Mouse (Mus musculus): Measurements from ENCODE around the gene Glul. TPM values are rescaled to one million over a fixed set of nuclear protein-coding genes. Genes with fewer than 3 reads are reported as not detected.

The Glul gene
- polyA plus RNA-seq, 1 experiment from 2014 or later = 143 TPM

DNA sequence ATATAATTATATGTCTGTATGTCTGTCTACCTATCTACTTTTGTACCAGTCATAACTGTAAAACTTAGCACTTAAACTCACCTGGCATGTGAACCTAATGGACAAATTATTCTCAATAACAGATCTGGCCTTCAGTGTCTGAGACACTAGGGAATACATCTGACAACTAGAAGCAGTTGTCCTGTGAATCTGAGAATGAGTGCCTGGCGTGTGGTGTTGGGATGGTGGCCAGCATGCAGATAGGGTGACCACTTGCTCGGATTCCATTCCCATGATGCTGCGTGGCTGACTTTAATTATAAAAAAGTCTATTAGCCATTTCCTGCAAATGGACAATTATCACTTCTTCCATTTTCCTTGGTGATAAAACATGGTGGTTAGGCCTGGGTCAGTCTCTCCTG lies 6.1 kb downstream of the Glul start:
- Histone ChIP-seq H3K4me3 (ENCODE audit: low read depth, low read length) (no peak overlapping the region), H3K9ac (ENCODE audit: low read depth, low read length) (no peak overlapping the region), H3K9me3 (ENCODE audit: control insufficient read depth, low read length) (no peaks in the 10 kb centered on the region), H3K4me2 (replicated peaks; ENCODE audit: low read depth, low read length) (no peak overlapping the region), H3K27me3 (ENCODE audit: control insufficient read depth, insufficient read depth, low read length) (no peaks in the 10 kb centered on the region), H3K36me3 (ENCODE audit: control insufficient read depth, insufficient read depth, low read length) (peaks cover 24% of the 10 kb centered on the region; the same call in 1 of the 2 replicates), H3K27ac (ENCODE audit: low read depth, low read length) (no peak overlapping the region), H3K4me1 (replicated peaks; ENCODE audit: control insufficient read depth, insufficient read depth, low read length) (peaks cover 3% of the 10 kb centered on the region; the same call in 1 of the 2 replicates)
- WGBS = 98% methylated on average over 3 of the region's 3 CpGs
- ATAC-seq (ENCODE audit: low FRiP score) (no peak), DNase-seq (ENCODE audit: low spot score) (no peak)

DNA sequence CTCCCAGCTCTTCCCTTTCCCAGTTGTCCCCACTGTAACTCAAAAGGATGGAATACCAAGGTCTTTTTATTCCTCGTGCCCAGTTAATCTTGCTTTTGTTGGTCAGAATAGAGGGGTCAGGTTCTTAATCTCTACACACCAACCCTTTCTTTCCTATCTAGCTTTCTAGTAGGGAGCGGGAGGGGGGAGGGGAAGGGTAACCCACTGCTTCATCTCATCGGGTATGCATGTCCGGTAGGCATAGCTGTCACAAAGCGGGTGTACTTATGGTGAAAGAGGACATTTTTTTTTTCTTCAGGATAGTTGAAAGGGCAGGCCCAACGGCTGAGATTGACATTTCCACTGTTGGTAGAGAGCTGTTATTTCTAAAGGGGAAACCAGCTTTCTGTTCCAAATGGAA lies 8.5 kb downstream of the Glul start:
- Histone ChIP-seq H3K4me1 (replicated peaks; ENCODE audit: control insufficient read depth, insufficient read depth, low read length) (no peaks in the 10 kb centered on the region), H3K27ac (ENCODE audit: low read depth, low read length) (no peak overlapping the region), H3K27me3 (ENCODE audit: control insufficient read depth, insufficient read depth, low read length) (no peaks in the 10 kb centered on the region), H3K36me3 (ENCODE audit: control insufficient read depth, insufficient read depth, low read length) (peaks cover 24% of the 10 kb centered on the region; the same call in 1 of the 2 replicates), H3K4me3 (ENCODE audit: low read depth, low read length) (no peak overlapping the region), H3K4me2 (replicated peaks; ENCODE audit: low read depth, low read length) (no peak overlapping the region), H3K9ac (ENCODE audit: low read depth, low read length) (no peak overlapping the region), H3K9me3 (ENCODE audit: control insufficient read depth, low read length) (no peaks in the 10 kb centered on the region)
- 81% methylated on average over 6 of the region's 6 CpGs for WGBS
- DNase-seq (ENCODE audit: low spot score) = no peak
- ATAC-seq (ENCODE audit: low FRiP score) = no peak

DNA sequence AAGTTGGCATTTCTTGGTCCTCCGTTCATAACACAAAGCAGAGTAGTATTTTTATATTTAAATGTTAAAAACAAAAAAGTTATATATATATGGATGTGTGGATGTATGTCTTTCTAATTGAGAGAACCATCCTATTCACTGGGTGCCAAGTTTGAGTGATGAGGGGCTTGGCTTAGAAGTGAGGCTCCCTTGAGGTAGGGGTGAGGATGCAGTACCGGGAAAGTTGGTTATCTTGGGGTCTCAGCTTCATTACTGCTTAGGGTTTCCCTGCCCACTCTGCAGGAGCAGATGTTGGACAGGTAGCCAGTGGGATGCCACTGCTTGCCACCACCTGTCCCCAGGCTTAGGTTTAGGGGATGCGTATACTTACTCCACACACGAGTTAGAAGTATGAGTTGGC lies 9.0 kb downstream of the Glul start:
- Histone ChIP-seq H3K4me3 (ENCODE audit: low read depth, low read length) (no peak overlapping the region), H3K9me3 (ENCODE audit: control insufficient read depth, low read length) (no peaks in the 10 kb centered on the region), H3K4me1 (replicated peaks; ENCODE audit: control insufficient read depth, insufficient read depth, low read length) (no peaks in the 10 kb centered on the region), H3K27me3 (ENCODE audit: control insufficient read depth, insufficient read depth, low read length) (no peaks in the 10 kb centered on the region), H3K4me2 (replicated peaks; ENCODE audit: low read depth, low read length) (no peak overlapping the region), H3K36me3 (ENCODE audit: control insufficient read depth, insufficient read depth, low read length) (peaks cover 24% of the 10 kb centered on the region; the same call in 1 of the 2 replicates), H3K27ac (ENCODE audit: low read depth, low read length) (no peak overlapping the region), H3K9ac (ENCODE audit: low read depth, low read length) (no peak overlapping the region)
- DNase-seq (ENCODE audit: low spot score) (no peak), ATAC-seq (ENCODE audit: low FRiP score) (no peak)
- WGBS = 90% methylated on average over 4 of the region's 4 CpGs

DNA sequence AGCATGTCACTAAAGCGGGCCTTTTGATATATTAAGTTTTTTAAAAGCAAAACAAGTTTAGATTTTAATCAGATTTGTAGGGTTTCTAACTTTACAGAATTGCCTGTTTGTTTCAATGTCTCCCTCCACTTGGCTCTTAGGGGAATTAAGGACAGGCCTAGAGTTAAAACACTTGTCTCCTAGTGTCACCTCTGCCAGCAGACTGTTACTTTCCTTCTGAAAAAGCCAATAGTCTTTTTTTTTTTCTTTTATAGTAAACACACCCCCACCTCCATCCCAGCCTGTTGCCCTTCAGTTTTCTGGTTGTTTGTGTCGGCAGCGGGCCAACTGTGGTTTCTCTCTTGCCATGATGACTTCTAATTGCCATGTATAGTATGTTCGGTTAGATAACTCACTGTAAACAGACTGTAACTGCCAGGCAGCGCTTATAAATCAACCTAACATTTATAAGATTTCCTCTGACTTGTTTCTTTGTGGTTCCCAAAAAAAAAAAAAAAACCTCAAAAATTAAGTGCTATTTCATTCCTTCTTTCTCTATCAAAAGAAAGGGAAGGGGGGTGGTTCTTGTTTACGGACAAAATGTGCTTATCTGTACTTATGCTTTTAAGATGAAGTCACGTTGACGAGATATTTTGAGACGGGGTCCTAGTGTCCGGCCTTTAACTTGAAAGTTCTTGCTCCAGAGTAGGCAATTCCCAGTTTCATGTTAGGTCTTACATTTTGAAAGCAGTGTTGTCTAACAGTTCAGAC lies 9.6 kb downstream of the Glul start:
- peaks cover 20% of the 10 kb centered on the region; the same call in 1 of the 2 replicates for H3K36me3 ChIP-seq (ENCODE audit: control insufficient read depth, insufficient read depth, low read length)
- 95% methylated on average over 10 of the region's 10 CpGs for WGBS
- DNase-seq (ENCODE audit: low spot score) (no peak), ATAC-seq (ENCODE audit: low FRiP score) (no peak)
- H3K27me3 ChIP-seq (ENCODE audit: control insufficient read depth, insufficient read depth, low read length) = no peaks in the 10 kb centered on the region
- no peaks in the 10 kb centered on the region for H3K9me3 ChIP-seq (ENCODE audit: control insufficient read depth, low read length)
- no peak overlapping the region for H3K27ac ChIP-seq (ENCODE audit: low read depth, low read length)
- H3K4me3 ChIP-seq (ENCODE audit: low read depth, low read length) = no peak overlapping the region
- H3K9ac ChIP-seq (ENCODE audit: low read depth, low read length) = no peak overlapping the region
- H3K4me2 ChIP-seq (replicated peaks; ENCODE audit: low read depth, low read length) = no peak overlapping the region
- H3K4me1 ChIP-seq (replicated peaks; ENCODE audit: control insufficient read depth, insufficient read depth, low read length) = no peaks in the 10 kb centered on the region

DNA sequence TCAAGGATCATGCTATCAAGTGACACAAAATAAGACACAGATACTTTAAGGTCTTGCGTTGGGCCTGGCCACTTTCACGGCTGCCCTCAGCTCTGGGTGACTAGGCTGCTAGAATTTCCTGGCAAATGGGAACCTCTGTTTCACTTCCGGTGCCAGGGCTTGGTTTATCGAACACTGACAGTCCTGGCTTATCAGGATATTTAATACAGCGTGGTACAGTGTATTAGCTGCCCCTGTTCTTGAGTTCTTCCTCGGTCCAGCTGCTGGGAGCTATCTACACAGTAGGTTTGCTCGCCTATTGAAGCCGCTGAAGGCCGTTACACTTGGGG lies 10.2 kb downstream of the Glul start:
- H3K9ac ChIP-seq (ENCODE audit: low read depth, low read length) = no peak overlapping the region
- H3K4me2 ChIP-seq (replicated peaks; ENCODE audit: low read depth, low read length) = no peak overlapping the region
- no peaks in the 10 kb centered on the region for H3K27me3 ChIP-seq (ENCODE audit: control insufficient read depth, insufficient read depth, low read length)
- no peaks in the 10 kb centered on the region for H3K4me1 ChIP-seq (replicated peaks; ENCODE audit: control insufficient read depth, insufficient read depth, low read length)
- ATAC-seq (ENCODE audit: low FRiP score) (no peak), DNase-seq (ENCODE audit: low spot score) (no peak)
- H3K9me3 ChIP-seq (ENCODE audit: control insufficient read depth, low read length) = no peaks in the 10 kb centered on the region
- peaks cover 15% of the 10 kb centered on the region; the same call in 1 of the 2 replicates for H3K36me3 ChIP-seq (ENCODE audit: control insufficient read depth, insufficient read depth, low read length)
- H3K27ac ChIP-seq (ENCODE audit: low read depth, low read length) = no peak overlapping the region
- no peak overlapping the region for H3K4me3 ChIP-seq (ENCODE audit: low read depth, low read length)
- 96% methylated on average over 9 of the region's 9 CpGs for WGBS

GRCm38 (mm10) chr1:153910423-153910822 lies 10.7 kb downstream of the Glul start:
- 94% methylated on average over 5 of the region's 5 CpGs for WGBS
- ATAC-seq (ENCODE audit: low FRiP score) = no peak
- DNase-seq (ENCODE audit: low spot score) = no peak
- Histone ChIP-seq H3K4me3 (ENCODE audit: low read depth, low read length) (no peak overlapping the region), H3K27ac (ENCODE audit: low read depth, low read length) (no peak overlapping the region), H3K27me3 (ENCODE audit: control insufficient read depth, insufficient read depth, low read length) (no peaks in the 10 kb centered on the region), H3K4me2 (replicated peaks; ENCODE audit: low read depth, low read length) (no peak overlapping the region), H3K36me3 (ENCODE audit: control insufficient read depth, insufficient read depth, low read length) (peaks cover 13% of the 10 kb centered on the region; the same call in 1 of the 2 replicates), H3K9ac (ENCODE audit: low read depth, low read length) (no peak overlapping the region), H3K9me3 (ENCODE audit: control insufficient read depth, low read length) (no peaks in the 10 kb centered on the region), H3K4me1 (replicated peaks; ENCODE audit: control insufficient read depth, insufficient read depth, low read length) (no peaks in the 10 kb centered on the region)

DNA sequence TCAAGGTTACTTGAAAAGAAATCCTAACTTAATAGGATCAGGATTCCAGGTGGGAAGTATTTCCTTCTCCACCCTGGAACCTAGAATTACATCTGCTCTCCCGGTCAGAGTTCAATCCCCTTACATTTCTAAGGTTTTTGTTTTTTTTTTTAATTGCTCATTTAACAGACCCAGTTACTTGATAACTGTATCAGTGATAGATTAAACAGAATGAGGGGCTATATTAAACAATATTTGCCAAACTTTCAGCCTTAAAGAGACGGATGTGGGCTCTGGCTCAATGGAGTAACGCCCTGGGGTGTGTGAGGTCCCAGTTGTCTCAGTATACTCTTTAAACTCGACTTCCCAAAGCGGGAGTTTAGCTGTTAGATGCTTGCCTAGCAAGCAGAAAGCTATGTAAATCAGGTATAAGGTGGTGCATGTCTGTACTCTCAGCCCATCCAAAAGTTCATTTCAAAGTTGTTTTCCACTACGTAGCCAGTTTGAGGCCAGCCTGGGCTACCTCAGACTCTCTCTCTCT lies 11.6 kb downstream of the Glul start:
- Histone ChIP-seq H3K9ac (ENCODE audit: low read depth, low read length) (no peak overlapping the region), H3K36me3 (ENCODE audit: control insufficient read depth, insufficient read depth, low read length) (peaks cover 9% of the 10 kb centered on the region; the same call in 1 of the 2 replicates), H3K9me3 (ENCODE audit: control insufficient read depth, low read length) (no peaks in the 10 kb centered on the region), H3K4me2 (replicated peaks; ENCODE audit: low read depth, low read length) (no peak overlapping the region), H3K4me1 (replicated peaks; ENCODE audit: control insufficient read depth, insufficient read depth, low read length) (no peaks in the 10 kb centered on the region), H3K27me3 (ENCODE audit: control insufficient read depth, insufficient read depth, low read length) (no peaks in the 10 kb centered on the region), H3K27ac (ENCODE audit: low read depth, low read length) (no peak overlapping the region), H3K4me3 (ENCODE audit: low read depth, low read length) (no peak overlapping the region)
- ATAC-seq (ENCODE audit: low FRiP score) = no peak
- no peak for DNase-seq (ENCODE audit: low spot score)
- WGBS = 91% methylated on average over 6 of the region's 6 CpGs

DNA sequence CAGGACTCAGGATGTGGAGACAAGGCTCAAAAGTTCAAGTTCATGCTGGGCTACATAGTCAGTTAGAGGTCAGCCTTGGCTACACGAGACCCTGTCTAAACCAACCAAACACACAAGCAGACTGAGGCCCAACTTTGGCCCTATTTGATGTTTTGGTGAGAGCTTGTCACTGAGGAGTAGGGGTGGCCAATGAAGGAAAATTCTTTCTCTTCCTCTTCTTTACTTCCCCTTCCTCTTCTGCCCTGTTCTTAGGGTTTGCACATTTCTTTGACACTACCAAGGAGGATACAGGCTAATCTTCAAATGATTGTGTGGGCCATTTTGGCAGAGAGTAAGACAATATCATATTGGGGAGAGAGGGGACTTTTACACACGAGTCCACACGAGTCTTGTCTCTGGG lies 14.1 kb downstream of the Glul start:
- Histone ChIP-seq H3K27ac (ENCODE audit: low read depth, low read length) (no peak overlapping the region), H3K4me3 (ENCODE audit: low read depth, low read length) (no peak overlapping the region), H3K36me3 (ENCODE audit: control insufficient read depth, insufficient read depth, low read length) (0 out of 2 replicates have a peak, but pooled peaks cover 1% of the 10 kb centered on the region), H3K9ac (ENCODE audit: low read depth, low read length) (no peak overlapping the region), H3K9me3 (ENCODE audit: control insufficient read depth, low read length) (no peaks in the 10 kb centered on the region), H3K4me2 (replicated peaks; ENCODE audit: low read depth, low read length) (no peak overlapping the region), H3K4me1 (replicated peaks; ENCODE audit: control insufficient read depth, insufficient read depth, low read length) (no peaks in the 10 kb centered on the region), H3K27me3 (ENCODE audit: control insufficient read depth, insufficient read depth, low read length) (no peaks in the 10 kb centered on the region)
- ATAC-seq (ENCODE audit: low FRiP score) (no peak), DNase-seq (ENCODE audit: low spot score) (no peak)
- WGBS = 89% methylated on average over 3 of the region's 3 CpGs
